Mouse (Mus musculus) right cerebral cortex, postnatal 25 days (tissue): ENCODE measurements around the gene Optn.
"Not testable (repeated sequence)": the region's sequence is repeated elsewhere in the genome, so short reads cannot be mapped to it uniquely, and the experiment has no call there.

Source experiments
- DNase-seq: peaks from one replicate; pipeline ENCODE4 v3.0.0; 2022

The Optn gene

GRCm38 (mm10) chr2:5063299-5064205 is at the start of gene Optn:
Gene Optn, minus strand, starts transcription at chr2:5064051.
- DNase-seq, result peak; percentile 75

GRCm38 (mm10) chr2:5112785-5113291 is 49.0 kb upstream of the Optn start:
- no peak for DNase-seq

- DNase-seq, result no peak
These were observed 39.0 kb upstream of the Optn start for GRCm38 (mm10) chr2:5102891-5103290.

GRCm38 (mm10) chr2:5101743-5102245 is 37.9 kb upstream of the Optn start:
- DNase-seq, result no peak

- DNase-seq, result no peak
These were observed 35.3 kb upstream of the Optn start for GRCm38 (mm10) chr2:5099176-5099575.

GRCm38 (mm10) chr2:5097786-5098445 is 34.1 kb upstream of the Optn start:
- DNase-seq, result peak; percentile 11

- DNase-seq, result no peak
These were observed 31.5 kb upstream of the Optn start for GRCm38 (mm10) chr2:5095316-5095715.

GRCm38 (mm10) chr2:5094876-5095275 is 31.0 kb upstream of the Optn start:
- DNase-seq, result no peak

- DNase-seq, result not testable (repeated sequence)
These were observed 26.5 kb upstream of the Optn start for GRCm38 (mm10) chr2:5090385-5090784.

GRCm38 (mm10) chr2:5087667-5088066 is 23.8 kb upstream of the Optn start:
- no peak for DNase-seq

GRCm38 (mm10) chr2:5083739-5084138 is 19.9 kb upstream of the Optn start:
- no peak for DNase-seq

- DNase-seq, result no peak
These were observed 16.4 kb upstream of the Optn start for GRCm38 (mm10) chr2:5080053-5080787.

GRCm38 (mm10) chr2:5077937-5078336 is 14.1 kb upstream of the Optn start:
- DNase-seq, result no peak

GRCm38 (mm10) chr2:5077490-5077889 is 13.6 kb upstream of the Optn start:
- no peak for DNase-seq

GRCm38 (mm10) chr2:5075856-5076255 is 12.0 kb upstream of the Optn start:
- no peak for DNase-seq

- DNase-seq, result no peak
These were observed 11.6 kb upstream of the Optn start for GRCm38 (mm10) chr2:5075432-5075831.

GRCm38 (mm10) chr2:5073785-5074184 is 9.9 kb upstream of the Optn start:
- no peak for DNase-seq

GRCm38 (mm10) chr2:5067951-5068350 is 4.1 kb upstream of the Optn start:
- no peak for DNase-seq

GRCm38 (mm10) chr2:5067254-5067653 is 3.4 kb upstream of the Optn start:
- DNase-seq, result not testable (repeated sequence)

- no peak for DNase-seq
These were observed 396 bp upstream of the Optn start for GRCm38 (mm10) chr2:5064247-5064646.

GRCm38 (mm10) chr2:5062496-5063298 is 1.2 kb downstream of the Optn start:
- no peak for DNase-seq

- no peak for DNase-seq
These were observed 2.6 kb downstream of the Optn start for GRCm38 (mm10) chr2:5061133-5061708.
